Comparison of ENCODE assay signal across 24 mouse cellular contexts in the genomic region with DNA sequence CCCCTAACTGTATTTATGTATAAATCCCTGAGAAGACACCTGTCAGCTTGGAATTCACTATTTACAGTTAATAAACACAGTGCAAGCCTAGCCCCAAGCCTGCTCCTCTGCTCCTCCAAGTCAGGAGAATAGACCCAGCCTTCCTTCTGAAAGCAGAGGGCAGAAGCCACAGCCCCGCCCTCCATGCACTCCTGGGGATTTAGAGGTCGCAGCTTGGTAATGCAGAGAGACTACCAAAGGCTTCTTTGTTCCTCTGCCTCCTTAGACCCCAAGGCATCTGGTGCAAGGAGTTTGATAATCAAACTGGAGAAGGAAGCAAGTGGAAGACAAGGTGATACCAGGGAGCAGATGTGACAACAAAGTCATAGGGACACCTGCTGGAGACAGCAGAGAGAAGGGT.
DNase-seq lines count a peak whose midpoint lies in the region; ATAC-seq and TF ChIP-seq lines count a peak whose summit lies in the region.
"Had no signal": no experiment of that assay in that cellular context is flagged by ENCODE, and none has a peak within 500 bp of the region (broad histone marks: within the 10 kb centered on the region; RNA-seq: fewer than 3 reads in every experiment).

No protein-coding gene starts in this region.

- 32% methylated on average over 2 of the region's 2 CpGs for WGBS in kidney, postnatal 0 days
- 11% methylated on average over 2 of the region's 2 CpGs for WGBS in stomach, postnatal 0 days

- no peak for TF ChIP-seq CTCF in kidney, postnatal 0 days (IDR thresholded peaks at IDR 0.05; ENCODE audit: low read depth)
- no peak for TF ChIP-seq CTCF in stomach, postnatal 0 days (IDR thresholded peaks at IDR 0.05; ENCODE audit: low read depth)

- H3K27ac ChIP-seq in kidney, postnatal 0 days: no peak overlapping the region
- H3K27ac ChIP-seq in stomach, postnatal 0 days (replicated peaks): no peak overlapping the region
- H3K27ac ChIP-seq: forebrain, embryonic 10.5 days; forebrain, embryonic 13.5 days; heart, adult 2 months; heart, embryonic 10.5 days; heart, embryonic 13.5 days; hindbrain, embryonic 12.5 days had no signal

- H3K9me3 ChIP-seq in kidney, postnatal 0 days (replicated peaks; ENCODE audit: low read length): no peaks in the 10 kb centered on the region
- H3K9me3 ChIP-seq in stomach, postnatal 0 days (ENCODE audit: control insufficient read depth, low read length): no peaks in the 10 kb centered on the region
- H3K9me3 ChIP-seq: forebrain, embryonic 10.5 days; forebrain, embryonic 13.5 days; heart, embryonic 10.5 days; heart, embryonic 13.5 days; hindbrain, embryonic 12.5 days had no signal

- no peaks in the 10 kb centered on the region for H3K27me3 ChIP-seq in kidney, postnatal 0 days (ENCODE audit: insufficient read depth, low read length)
- H3K27me3 ChIP-seq in stomach, postnatal 0 days (ENCODE audit: control insufficient read depth, insufficient read depth, low read length): peaks cover 4% of the 10 kb centered on the region; the same call in 1 of the 2 replicates

- TF ChIP-seq EP300 in stomach, postnatal 0 days (optimal IDR thresholded peaks at IDR 0.05): no peak

- no peak overlapping the region for H3K9ac ChIP-seq in kidney, postnatal 0 days (ENCODE audit: low read depth, low read length)
- H3K9ac ChIP-seq in stomach, postnatal 0 days (ENCODE audit: low read length): no peak overlapping the region
- H3K9ac ChIP-seq: forebrain, embryonic 13.5 days; heart, embryonic 13.5 days; hindbrain, embryonic 12.5 days had no signal

- no peaks in the 10 kb centered on the region for H3K36me3 ChIP-seq in kidney, postnatal 0 days (ENCODE audit: insufficient read depth, low read length)
- no peaks in the 10 kb centered on the region for H3K36me3 ChIP-seq in stomach, postnatal 0 days (ENCODE audit: control insufficient read depth, insufficient read depth, low read length)
- H3K36me3 ChIP-seq: forebrain, embryonic 10.5 days; heart, embryonic 10.5 days; heart, embryonic 13.5 days; hindbrain, embryonic 12.5 days had no signal

- DNase-seq in kidney, postnatal 0 days (ENCODE audit: low spot score): peak; percentile 67
- no peak for DNase-seq in kidney, adult 9 months
- peak; percentile 72 for DNase-seq in ES-CJ7 (ENCODE audit: low read depth, low spot score)
- peak; percentile 87 for DNase-seq in R1 (ENCODE audit: low read depth, low spot score)
- DNase-seq in lung, postnatal 4 days: no peak
- DNase-seq in stomach, postnatal 0 days (ENCODE audit: low spot score): no peak
- DNase-seq: adrenal gland, postnatal 10 days; adrenal gland, postnatal 36 days; cerebellum, adult 18-20 months; cerebellum, adult 9-10 months; cerebellum, postnatal 14 days; gastrocnemius, postnatal 10 days; gastrocnemius, postnatal 36 days; heart, adult 2 months; heart, postnatal 14 days; heart, postnatal 4 days had no signal

- no peak overlapping the region for H3K4me2 ChIP-seq in kidney, postnatal 0 days (ENCODE audit: low read length)
- H3K4me2 ChIP-seq in stomach, postnatal 0 days (replicated peaks; ENCODE audit: low read depth): no peak overlapping the region
- H3K4me2 ChIP-seq: forebrain, embryonic 13.5 days; heart, embryonic 13.5 days; hindbrain, embryonic 12.5 days had no signal

- H3K4me3 ChIP-seq in kidney, postnatal 0 days (replicated peaks; ENCODE audit: low read depth, low read length): no peak overlapping the region
- no peak overlapping the region for H3K4me3 ChIP-seq in stomach, postnatal 0 days (ENCODE audit: low read depth, low read length)
- H3K4me3 ChIP-seq: forebrain, embryonic 10.5 days; forebrain, embryonic 13.5 days; heart, adult 2 months; heart, embryonic 10.5 days; heart, embryonic 13.5 days; hindbrain, embryonic 12.5 days had no signal

- H3K4me1 ChIP-seq in kidney, postnatal 0 days (replicated peaks; ENCODE audit: insufficient read depth, low read length): 0 out of 2 replicates have a peak, but pooled peaks cover 3% of the 10 kb centered on the region
- no peaks in the 10 kb centered on the region for H3K4me1 ChIP-seq in stomach, postnatal 0 days (replicated peaks; ENCODE audit: control insufficient read depth, insufficient read depth)

- no peak for ATAC-seq in kidney, postnatal 0 days (replicated peaks; ENCODE audit: low FRiP score, low read depth)
- ATAC-seq in stomach, postnatal 0 days (ENCODE audit: low FRiP score, low TSS enrichment): no peak
- ATAC-seq: CD4-positive, CD25-positive, alpha-beta regulatory T cell, adult 4 months; forebrain, embryonic 13.5 days; forebrain, embryonic 16.5 days; hindbrain, embryonic 16.5 days had no signal

Comparison
In these comparisons a context has a peak if more than half of its experiments do, and no peak if none do; other contexts are left out.
1. DNase-seq: peak in kidney, postnatal 0 days (single experiment), ES-CJ7 (single experiment) and R1 (single experiment); none in kidney, adult 9 months (single experiment), lung, postnatal 4 days (0 of 2) and stomach, postnatal 0 days (single experiment).